Mouse (Mus musculus): ENCODE results near the gene 1700016D06Rik. TPM values are rescaled to one million over a fixed set of nuclear protein-coding genes. Genes with fewer than 3 reads are reported as not detected.

1700016D06Rik gene
- total RNA-seq, 2 experiments from 2014 or later: not detected

DNA sequence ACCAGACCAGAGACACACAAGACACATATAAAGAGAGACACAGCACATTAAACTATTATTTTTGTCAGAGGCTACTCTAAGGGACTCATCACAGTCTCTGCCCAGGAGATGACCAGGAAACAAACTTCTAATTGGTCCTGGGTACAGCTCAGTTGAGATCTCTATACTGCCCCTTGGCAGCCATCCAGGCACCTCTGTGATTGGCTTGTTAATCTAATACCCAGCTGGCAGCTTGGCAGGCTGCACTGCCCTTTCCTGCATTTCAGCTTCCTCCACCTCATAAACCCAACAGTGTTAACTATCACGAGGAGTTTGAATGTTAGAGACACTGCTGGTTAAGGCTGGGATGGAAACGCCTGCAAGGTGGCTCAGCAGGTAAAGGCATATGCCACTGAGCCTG lies 57.7 kb downstream of the 1700016D06Rik start:
- intact Hi-C loops (cut with DNase I): no loop called here

GRCm38 (mm10) chr8:11640606-11641005 lies 60.3 kb downstream of the 1700016D06Rik start:
- intact Hi-C loops (cut with DNase I): no loop called here
- DNase-seq (ENCODE audit: low spot score in 2 of 2): no peak

More for the DNA sequence above, 57.7 kb downstream of the 1700016D06Rik start:
- no peak for DNase-seq (ENCODE audit: low spot score in 2 of 2)

DNA sequence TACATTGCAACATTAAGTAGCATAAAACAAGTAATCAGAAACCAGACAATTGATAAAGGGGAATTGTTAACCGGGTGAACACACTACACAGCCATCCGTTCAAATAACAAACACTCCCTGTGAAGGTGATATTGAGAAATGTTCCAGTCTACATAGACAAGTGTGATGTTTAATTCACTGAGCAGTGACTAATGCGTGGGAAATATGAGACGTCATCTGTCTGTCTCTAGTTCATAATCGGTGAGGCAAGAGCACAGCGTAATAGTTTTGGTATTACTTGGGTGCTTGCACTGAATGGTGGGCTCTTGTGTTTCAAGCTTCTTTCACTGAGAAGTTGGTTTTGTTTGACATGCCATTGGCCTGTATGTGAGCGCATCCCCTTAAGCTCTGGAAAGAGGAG lies 63.3 kb downstream of the 1700016D06Rik start:
- intact Hi-C loops (cut with DNase I): loop anchor here (5.0 kb wide), 1 partner anchor 65 kb away; the partner anchor contains the start of gene 1700016D06Rik
- DNase-seq (ENCODE audit: low spot score in 2 of 2): no peak

DNA sequence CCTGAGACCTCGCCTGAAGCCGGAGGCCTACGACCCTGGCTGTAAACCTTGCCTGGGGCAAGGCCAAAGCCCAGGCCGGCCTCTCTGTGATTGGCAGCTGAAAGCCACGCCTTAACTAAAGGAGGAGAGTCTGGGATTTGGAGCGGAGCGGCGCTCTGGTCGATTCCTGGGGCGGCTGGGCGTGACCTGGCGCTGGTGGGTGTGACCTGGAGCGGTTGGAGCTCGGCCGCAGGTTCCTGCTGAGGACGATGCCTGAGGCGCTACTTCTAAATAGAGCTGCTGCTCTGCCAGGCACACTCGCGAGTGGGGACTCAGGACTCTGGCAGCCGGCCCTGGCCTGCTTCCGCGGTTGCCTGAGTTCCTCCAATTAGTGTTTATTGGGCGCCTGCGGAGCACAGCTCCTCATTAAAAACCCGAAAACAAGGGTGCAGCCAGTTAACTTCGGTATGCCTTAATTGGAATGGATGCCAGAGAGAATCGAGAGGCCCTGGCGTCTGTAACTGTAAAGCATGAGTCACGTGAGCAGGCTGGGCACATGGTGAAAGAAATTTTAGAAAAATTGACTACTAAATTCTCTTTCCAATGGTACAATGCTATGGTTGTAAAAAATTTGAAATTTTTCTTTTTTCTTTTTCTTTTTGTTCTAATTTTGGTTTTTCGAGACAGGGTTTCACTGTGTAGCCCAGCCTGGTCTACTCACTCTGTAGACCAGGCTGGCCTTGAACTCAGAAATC lies 64.4 kb downstream of the 1700016D06Rik start:
- DNase-seq (ENCODE audit: low spot score in 2 of 2): peak; percentile 80
- intact Hi-C loops (cut with DNase I): loop anchor here (5.0 kb wide), 1 partner anchor 66 kb away; the partner anchor contains the start of gene 1700016D06Rik

- intact Hi-C loops (cut with DNase I): loop anchor here (1.0 to 5.0 kb wide), 3 partner anchors 67 to 93 kb away; partner anchors contain the start of gene 1700016D06Rik
- DNase-seq (ENCODE audit: low spot score in 2 of 2): peak; percentile 97 to 98
These were observed 65.2 kb downstream of the 1700016D06Rik start, which contains the start of gene Ankrd10 for GRCm38 (mm10) chr8:11635611-11636081. Gene Ankrd10 (minus strand): TSS chr8:11635757.

DNA sequence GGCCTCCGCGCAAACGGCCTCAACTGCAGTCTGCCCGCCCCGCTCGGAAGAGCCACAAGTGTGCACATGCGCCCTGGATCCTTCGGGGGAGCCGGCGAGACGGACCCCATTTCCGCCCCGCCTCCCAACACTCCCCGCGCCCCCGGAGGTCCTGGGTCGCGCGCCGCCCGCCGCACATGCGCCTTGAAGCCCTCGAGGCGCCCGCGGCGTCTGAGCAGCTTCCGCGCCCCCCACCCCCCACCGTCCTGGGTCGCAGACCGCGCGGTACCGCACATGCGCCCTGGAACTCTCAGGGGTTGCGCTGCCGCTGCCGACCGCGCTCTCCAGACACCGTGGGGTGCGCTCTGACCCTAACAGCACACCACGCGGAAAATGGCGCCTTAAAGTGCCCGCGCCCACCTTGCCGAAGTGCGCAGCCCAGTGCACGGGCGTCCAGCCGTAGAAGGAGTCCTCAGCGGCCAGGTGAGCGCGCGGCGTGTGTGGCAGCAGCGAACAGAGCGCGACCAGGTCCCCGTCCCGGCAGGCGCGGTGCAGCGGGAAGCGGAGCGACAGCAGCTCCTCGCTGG lies 65.8 kb downstream of the 1700016D06Rik start:
- intact Hi-C loops (cut with DNase I): loop anchor here (1.0 to 5.0 kb wide), 3 partner anchors 67 to 93 kb away; partner anchors contain the start of gene 1700016D06Rik
- peak; percentile 86 to 88 for DNase-seq (ENCODE audit: low spot score in 2 of 2)

- DNase-seq (ENCODE audit: low spot score in 2 of 2): no peak
- intact Hi-C loops (cut with DNase I): loop anchor here (1.0 to 5.0 kb wide), 3 partner anchors 68 to 94 kb away; partner anchors contain the start of gene 1700016D06Rik
These were observed 66.4 kb downstream of the 1700016D06Rik start for GRCm38 (mm10) chr8:11634331-11635011.

DNA sequence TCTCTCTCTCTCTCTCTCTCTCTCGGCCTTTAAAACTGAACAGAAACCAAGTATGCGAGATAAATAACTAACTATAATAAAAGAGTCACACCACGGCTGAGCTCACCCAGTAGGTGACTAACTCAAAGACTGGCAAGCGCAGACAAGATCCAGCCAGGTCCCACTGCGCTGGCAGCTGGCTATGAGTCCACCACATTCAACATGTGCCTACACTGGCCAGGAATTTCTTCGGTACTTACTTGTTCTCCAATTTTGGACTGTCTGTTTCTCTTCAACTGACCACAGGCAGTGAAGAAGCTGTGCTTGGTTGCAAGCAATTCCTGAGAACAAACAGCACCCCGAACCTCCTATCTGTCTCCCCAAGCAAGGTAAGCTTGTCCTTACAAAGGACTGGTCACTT lies 67.4 kb downstream of the 1700016D06Rik start:
- intact Hi-C loops (cut with DNase I): no loop called here
- no peak for DNase-seq (ENCODE audit: low spot score in 2 of 2)

GRCm38 (mm10) chr8:11632406-11632805 lies 68.5 kb downstream of the 1700016D06Rik start:
- DNase-seq (ENCODE audit: low spot score in 2 of 2): no peak
- intact Hi-C loops (cut with DNase I): no loop called here

DNA sequence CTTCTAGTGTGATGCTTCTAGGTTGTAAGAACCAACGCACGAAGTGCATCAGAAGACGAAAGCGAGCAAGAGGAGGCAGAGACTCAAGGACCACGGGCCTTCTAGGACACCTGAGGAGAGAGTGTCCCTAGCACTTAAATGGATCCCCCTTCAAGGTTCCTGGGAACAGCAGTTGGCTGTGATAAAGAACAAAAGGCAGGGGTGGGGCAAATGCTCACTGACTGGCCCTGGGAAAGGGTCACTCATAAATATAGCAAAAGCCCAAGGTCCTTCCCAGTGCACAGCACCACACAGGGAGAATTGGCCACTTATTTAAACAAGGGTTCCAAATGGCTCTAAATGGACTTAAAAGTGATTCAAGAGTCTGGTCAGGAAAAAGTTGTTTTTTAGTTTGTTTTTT lies 71.7 kb downstream of the 1700016D06Rik start:
- intact Hi-C loops (cut with DNase I): no loop called here
- no peak for DNase-seq (ENCODE audit: low spot score in 2 of 2)

DNA sequence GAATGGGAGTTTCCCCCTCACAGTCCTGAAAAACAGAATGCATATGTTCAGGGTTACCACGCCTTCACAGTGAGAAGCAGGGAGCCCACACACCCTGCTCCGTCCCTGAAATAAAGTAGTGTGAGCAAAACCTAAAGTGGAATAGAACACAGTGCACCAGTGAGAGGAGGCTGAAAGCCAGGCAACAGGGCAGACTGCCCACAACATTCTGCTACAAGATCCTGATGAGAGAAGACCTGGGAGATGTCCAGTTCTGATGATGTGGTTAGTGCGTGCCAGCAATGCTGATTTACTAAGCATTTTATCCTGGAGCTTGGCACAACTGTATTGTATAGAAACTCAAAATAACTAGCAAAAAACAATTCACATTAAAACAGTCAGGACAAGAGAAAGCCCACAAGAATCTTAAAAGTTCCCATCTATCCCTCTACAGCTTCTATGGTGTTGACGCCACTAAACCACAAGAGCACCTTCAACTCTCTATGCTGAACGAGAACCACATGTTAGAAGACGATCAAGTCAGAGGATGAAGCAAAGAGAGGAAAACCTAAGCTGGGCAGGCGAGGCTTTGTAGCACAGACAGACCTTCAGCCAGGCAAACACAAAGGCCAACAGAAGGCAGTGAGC lies 72.2 kb downstream of the 1700016D06Rik start:
- intact Hi-C loops (cut with DNase I): no loop called here

DNA sequence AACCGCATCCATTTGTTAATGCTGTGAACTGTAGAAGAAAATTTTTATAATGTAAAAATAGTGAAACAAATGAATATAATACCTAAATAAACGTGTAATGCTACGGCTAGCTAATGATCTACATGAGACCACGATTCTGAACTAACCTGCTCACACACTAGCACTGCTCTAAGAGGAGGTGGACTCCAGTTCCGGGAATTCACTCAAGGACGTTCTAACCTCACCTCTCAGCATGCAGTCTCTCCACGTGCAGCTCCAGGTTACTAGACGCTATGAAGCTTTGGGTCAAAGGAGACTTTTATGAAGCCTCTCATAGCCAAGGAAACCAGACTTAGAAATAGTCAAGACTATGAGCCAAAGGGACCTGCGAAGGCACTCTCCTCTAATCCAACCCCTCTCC lies 73.1 kb downstream of the 1700016D06Rik start:
- no peak for DNase-seq (ENCODE audit: low spot score in 2 of 2)
- intact Hi-C loops (cut with DNase I): no loop called here

More for the DNA sequence above, 72.2 kb downstream of the 1700016D06Rik start:
- DNase-seq (ENCODE audit: low spot score in 2 of 2): peak; percentile 47 to 86

DNA sequence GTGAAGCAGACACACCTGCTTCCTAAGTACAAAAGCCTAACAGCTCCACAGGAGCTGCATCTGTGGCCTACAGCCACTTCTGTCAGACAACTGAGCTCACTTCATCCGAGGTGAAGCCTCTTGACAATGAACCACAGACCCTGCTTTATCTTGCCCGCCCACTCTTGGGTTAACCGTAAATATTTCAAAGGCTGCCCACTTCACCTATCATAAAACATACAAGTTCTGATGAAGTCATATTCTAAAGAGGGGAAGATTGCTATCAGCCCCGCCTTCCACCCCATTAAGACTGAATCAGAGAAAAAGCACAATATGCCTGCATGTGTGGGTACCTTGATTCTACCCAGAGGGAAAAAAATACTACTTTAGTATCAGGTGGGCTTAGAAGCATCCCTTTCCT lies 75.8 kb downstream of the 1700016D06Rik start:
- intact Hi-C loops (cut with DNase I): no loop called here
- DNase-seq (ENCODE audit: low spot score in 2 of 2): no peak

DNA sequence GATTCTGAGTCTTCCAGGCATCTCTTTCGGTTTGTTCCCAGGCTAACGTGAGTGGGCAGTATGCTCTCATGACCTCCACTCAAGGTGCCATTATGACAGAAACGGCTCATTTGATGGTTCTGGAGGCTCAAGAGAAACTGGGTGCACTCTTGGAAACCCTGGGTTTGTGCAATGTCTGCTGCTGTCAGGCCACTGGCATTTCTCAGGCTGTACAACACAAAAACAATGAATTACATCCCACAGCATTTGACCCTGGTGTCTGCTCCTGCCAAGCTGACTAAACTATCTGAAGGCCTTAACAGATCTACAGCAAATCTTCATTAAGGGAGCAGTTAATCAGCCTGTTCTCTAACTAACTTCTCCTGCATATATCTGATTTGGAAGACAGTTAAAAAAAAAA lies 81.8 kb downstream of the 1700016D06Rik start:
- intact Hi-C loops (cut with DNase I): loop anchor here (5.0 to 10.0 kb wide), 3 partner anchors 83 to 174 kb away; partner anchors contain the start of gene 1700016D06Rik
- DNase-seq (ENCODE audit: low spot score in 2 of 2): no peak

GRCm38 (mm10) chr8:11618063-11618462 lies 82.8 kb downstream of the 1700016D06Rik start:
- intact Hi-C loops (cut with DNase I): loop anchor here (5.0 to 10.0 kb wide), 3 partner anchors 84 to 173 kb away; partner anchors contain the start of gene 1700016D06Rik
- peak in 1 of 2 experiments; percentile 28 for DNase-seq (ENCODE audit: low spot score in 2 of 2)

GRCm38 (mm10) chr8:11616294-11616693 lies 84.6 kb downstream of the 1700016D06Rik start:
- DNase-seq (ENCODE audit: low spot score in 2 of 2): peak in 1 of 2 experiments; percentile 36
- intact Hi-C loops (cut with DNase I): loop anchor here (5.0 to 10.0 kb wide), 3 partner anchors 86 to 171 kb away; partner anchors contain the start of gene 1700016D06Rik

- intact Hi-C loops (cut with DNase I): loop anchor here (10.0 kb wide), 1 partner anchor 169 kb away; no protein-coding TSS in a partner anchor
- peak in 1 of 2 experiments; percentile 11 for DNase-seq (ENCODE audit: low spot score in 2 of 2)
These were observed 86.6 kb downstream of the 1700016D06Rik start for GRCm38 (mm10) chr8:11614126-11614835.

- intact Hi-C loops (cut with DNase I): no loop called here
These were observed 92.0 kb downstream of the 1700016D06Rik start for GRCm38 (mm10) chr8:11608848-11609247.

More at GRCm38 (mm10) chr8:11608848-11609247, 92.0 kb downstream of the 1700016D06Rik start:
- no peak for DNase-seq (ENCODE audit: low spot score in 2 of 2)

Data from left cerebral cortex, postnatal 25 days (tissue).